Mouse (Mus musculus): ENCODE measurements around the gene Dpp7. TPM values are rescaled to one million over a fixed set of nuclear protein-coding genes. Genes with fewer than 3 reads are reported as not detected.

The Dpp7 gene
- total RNA-seq, 2 experiments from 2014 or later = 5.9 to 7.0 TPM

DNA sequence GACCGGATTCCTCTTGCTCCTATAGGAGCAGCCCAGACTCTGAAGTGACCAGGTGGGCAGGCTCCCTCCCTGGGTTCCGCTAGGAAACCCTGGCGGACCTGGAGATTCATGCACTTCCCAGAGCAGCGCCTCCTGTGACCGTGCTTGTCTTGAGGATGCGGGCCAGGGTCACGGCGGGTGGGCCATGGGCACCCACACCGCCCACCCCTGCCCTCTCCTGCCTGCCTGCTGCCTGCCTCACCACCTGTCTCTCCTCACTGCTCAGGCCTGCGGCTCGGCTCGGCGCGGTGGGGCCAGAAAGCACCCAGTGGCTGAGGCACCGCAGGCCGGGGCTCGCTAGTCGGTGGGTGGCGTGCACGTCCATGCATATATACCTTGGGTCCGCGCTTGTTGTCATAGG is 45.2 kb downstream of the Dpp7 start:
- no peak for DNase-seq

DNA sequence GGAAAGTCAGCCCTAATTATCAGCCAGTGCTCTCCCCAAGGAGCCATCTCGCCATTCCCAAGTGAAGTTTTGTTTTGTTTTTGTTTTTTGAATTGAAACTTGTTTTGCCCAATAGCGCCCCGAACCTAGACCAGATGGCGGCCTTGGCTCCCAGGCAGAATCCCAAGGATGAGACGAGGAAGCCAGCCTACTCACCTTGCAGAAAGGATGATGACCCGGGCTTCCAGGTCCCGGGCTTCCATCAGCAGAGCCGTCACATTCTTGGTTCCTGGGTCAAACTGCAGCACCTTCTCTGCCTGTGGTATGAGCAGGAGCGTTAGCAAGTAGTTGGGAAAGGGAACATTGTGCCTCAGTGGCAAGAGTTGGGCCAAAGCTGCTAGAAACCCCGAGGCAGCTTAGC is 46.0 kb downstream of the Dpp7 start:
- DNase-seq = no peak

- no peak for DNase-seq
Observed at GRCm38 (mm10) chr2:25305587-25306359, 50.4 kb downstream of the Dpp7 start.

DNA sequence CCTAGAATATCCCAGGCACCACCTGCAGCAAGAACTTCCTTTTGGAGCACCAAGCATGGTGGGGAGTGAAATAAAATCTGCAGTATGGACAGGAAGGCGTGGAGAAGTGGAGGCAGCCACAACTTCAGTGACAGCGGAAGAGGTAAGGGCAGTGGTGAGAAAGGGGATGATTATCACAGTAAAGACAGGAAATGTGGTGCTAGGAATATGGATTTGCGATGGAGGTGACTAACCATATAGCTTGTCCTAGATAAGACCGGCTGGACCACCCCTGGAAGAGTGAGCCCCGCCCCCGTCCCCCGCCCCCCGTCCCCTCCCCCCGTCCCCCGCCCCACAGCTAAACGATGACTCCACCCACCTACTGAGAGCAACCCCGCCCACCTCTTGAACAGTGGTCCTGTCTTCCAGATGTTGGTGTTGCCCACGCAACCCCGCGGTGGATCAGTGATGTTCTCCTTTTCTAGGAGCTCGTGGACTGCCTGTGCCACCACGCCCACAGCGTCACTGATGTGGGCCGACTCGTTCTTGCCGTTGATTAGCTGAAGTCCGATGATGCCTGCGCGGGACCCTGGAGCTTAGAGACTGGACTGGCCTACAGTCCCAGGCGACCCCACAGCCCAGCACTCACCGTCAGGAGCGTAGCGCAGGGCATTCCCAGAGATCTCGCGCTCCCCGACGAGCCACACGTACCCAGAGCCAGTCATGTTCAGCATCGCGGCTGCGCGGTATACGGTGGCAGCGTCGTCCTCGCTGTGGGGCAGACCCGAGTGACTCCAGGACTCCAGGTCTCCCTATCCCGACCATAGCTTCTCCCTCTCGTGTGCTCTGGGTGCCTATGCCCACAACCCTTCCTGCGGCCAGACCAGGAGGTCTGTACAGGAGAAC is 51.3 kb downstream of the Dpp7 start:
- peak in 1 of 2 experiments; percentile 5 for DNase-seq

DNA sequence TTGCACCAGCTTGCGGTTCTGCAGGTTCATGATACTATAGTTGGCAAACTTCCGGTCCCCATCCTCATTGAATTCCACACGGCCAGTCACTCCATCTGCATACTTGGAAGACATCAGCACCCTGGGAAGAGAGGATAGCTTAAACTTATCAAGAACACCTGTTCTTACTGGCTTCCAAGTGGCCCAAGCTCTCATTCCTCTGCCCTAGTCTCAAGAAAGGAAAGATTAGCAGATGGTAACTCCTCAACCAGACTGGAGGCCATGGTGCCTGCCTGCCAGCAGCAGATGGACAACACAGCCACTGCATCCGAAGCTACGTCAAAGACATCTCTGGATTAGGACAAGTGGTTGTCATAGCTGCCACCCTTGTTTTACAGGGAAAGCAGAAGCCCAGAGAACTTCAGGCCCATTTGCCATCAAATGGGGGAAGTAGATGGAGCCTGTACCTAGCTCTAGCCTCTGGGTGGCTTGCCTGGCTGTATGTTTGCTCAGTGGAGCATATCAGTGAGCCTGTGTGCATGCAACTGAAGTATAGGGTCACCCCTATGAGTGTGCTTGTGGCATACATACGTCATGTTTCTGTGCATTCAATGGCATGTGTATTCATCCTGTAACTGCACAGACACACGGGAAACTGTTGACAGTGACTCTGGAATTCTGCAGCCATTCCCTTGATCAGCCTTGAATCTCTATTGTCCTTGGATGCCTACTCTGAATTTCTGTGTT is 52.1 kb downstream of the Dpp7 start:
- no peak for DNase-seq

DNA sequence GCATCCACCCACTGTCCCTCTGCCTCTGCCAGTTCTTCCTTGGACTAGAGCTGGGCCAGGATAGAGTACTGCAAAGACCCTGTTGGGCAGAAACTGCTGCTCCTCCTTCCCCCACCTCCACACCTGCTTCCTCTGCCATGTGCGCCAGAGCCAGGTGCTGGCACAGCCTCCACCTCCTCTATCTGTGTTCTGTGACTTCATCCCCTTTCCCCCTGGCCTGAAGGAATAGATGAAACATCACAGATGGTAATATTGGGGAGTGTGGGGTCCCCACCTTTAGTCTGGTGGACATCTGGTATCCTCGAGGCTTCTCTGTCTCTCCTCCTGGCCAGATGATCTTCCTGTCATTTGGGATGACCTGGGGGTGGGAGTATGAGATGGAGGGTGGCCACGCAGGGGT is 52.7 kb downstream of the Dpp7 start:
- DNase-seq = no peak

Other genes starting within 250 kb of the Dpp7 start
- 1 to 10 TPM; 6.9 to 8.3 TPM for gene Nrarp, start 175.6 kb downstream of the Dpp7 start, total RNA-seq (2021)
- gene Tor4a, start 159.5 kb downstream of the Dpp7 start, total RNA-seq (2021) = 1 to 10 TPM; 4.0 to 4.6 TPM
- 10 to 100 TPM; 40.8 to 45.8 TPM for gene Nelfb, start 144.9 kb downstream of the Dpp7 start, total RNA-seq (2021)
- not detected for gene Stpg3, start 141.7 kb downstream of the Dpp7 start, total RNA-seq (2021)
- gene Fam166a, start 137.6 kb downstream of the Dpp7 start, total RNA-seq (2021) = not detected
- 100 to 1,000 TPM; 289 to 308 TPM for gene Tubb4b, start 131.7 kb downstream of the Dpp7 start, total RNA-seq (2021)
- gene Slc34a3, start 122.0 kb downstream of the Dpp7 start, total RNA-seq (2021) = not detected
- not detected for gene Rnf224, start 119.6 kb downstream of the Dpp7 start, total RNA-seq (2021)
- 1 to 10 TPM; 1.5 to 1.7 TPM for gene Rnf208, start 114.1 kb downstream of the Dpp7 start, total RNA-seq (2021)
- gene Cysrt1, start 113.9 kb downstream of the Dpp7 start, total RNA-seq (2021) = not detected
- gene AL732309.1, start 109.5 kb downstream of the Dpp7 start, total RNA-seq (2021) = 1 to 10 TPM; 1.9 to 2.4 TPM
- 10 to 100 TPM; 14.8 to 15.2 TPM for gene Tmem203, start 100.9 kb downstream of the Dpp7 start, total RNA-seq (2021)
- gene Tprn, start 93.7 kb downstream of the Dpp7 start, total RNA-seq (2021) = 1 to 10 TPM; 7.4 to 7.7 TPM
- gene Ssna1, start 83.9 kb downstream of the Dpp7 start, total RNA-seq (2021) = 10 to 100 TPM; 38.2 to 42.6 TPM
- gene Anapc2, start 83.9 kb downstream of the Dpp7 start, total RNA-seq (2021) = 10 to 100 TPM; 35.3 to 38.8 TPM
- gene Tmem210, start 68.2 kb downstream of the Dpp7 start, total RNA-seq (2021) = not detected
- under 1 TPM in 1 of 2 experiments, not detected in 1; 0.23 TPM for gene Lrrc26, start 66.4 kb downstream of the Dpp7 start, total RNA-seq (2021)
- not detected for gene Grin1, start 37.2 kb downstream of the Dpp7 start, total RNA-seq (2021)
- 10 to 100 TPM; 20.8 to 23.6 TPM for gene Man1b1, start 24.0 kb downstream of the Dpp7 start, total RNA-seq (2021)
- 10 to 100 TPM; 10.3 to 11.8 TPM for gene Uap1l1, start 9.3 kb upstream of the Dpp7 start, total RNA-seq (2021)
- gene Sapcd2, start 16.0 kb upstream of the Dpp7 start, total RNA-seq (2021) = not detected
- 10 to 100 TPM; 13.7 to 14.5 TPM for gene Entpd2, start 39.5 kb upstream of the Dpp7 start, total RNA-seq (2021)
- gene Npdc1, start 43.0 kb upstream of the Dpp7 start, total RNA-seq (2021) = 10 to 100 TPM; 25.7 to 27.9 TPM
- 1 to 10 TPM in 1 of 2 experiments, not detected in 1; 1.1 TPM for gene Fut7, start 66.9 kb upstream of the Dpp7 start, total RNA-seq (2021)
- gene Abca2, start 72.3 kb upstream of the Dpp7 start, total RNA-seq (2021) = 10 to 100 TPM; 41.4 to 43.2 TPM
- 1 to 10 TPM in 1 of 2 experiments, under 1 TPM in 1; 0.82 to 1.7 TPM for gene Clic3, start 100.5 kb upstream of the Dpp7 start, total RNA-seq (2021)
- gene Paxx, start 104.7 kb upstream of the Dpp7 start, total RNA-seq (2021) = 10 to 100 TPM; 22.6 to 28.7 TPM
- 100 to 1,000 TPM; 450 to 656 TPM for gene Ptgds, start 113.7 kb upstream of the Dpp7 start, total RNA-seq (2021)
- not detected for gene Lcn12, start 137.6 kb upstream of the Dpp7 start, total RNA-seq (2021)
- 10 to 100 TPM; 82.0 to 93.6 TPM for gene Fbxw5, start 144.4 kb upstream of the Dpp7 start, total RNA-seq (2021)
- 1 to 10 TPM; 1.1 to 2.3 TPM for gene C8g, start 145.4 kb upstream of the Dpp7 start, total RNA-seq (2021)
- 10 to 100 TPM; 15.7 to 17.6 TPM for gene Traf2, start 190.6 kb upstream of the Dpp7 start, total RNA-seq (2021)
- 100 to 1,000 TPM; 223 to 241 TPM for gene Edf1, start 201.5 kb upstream of the Dpp7 start, total RNA-seq (2021)
- 1 to 10 TPM in 1 of 2 experiments, under 1 TPM in 1; 0.55 to 1.4 TPM for gene Mamdc4, start 218.5 kb upstream of the Dpp7 start, total RNA-seq (2021)
- gene Phpt1, start 218.9 kb upstream of the Dpp7 start, total RNA-seq (2021) = 10 to 100 TPM; 55.9 to 72.5 TPM
- under 1 TPM; 0.10 to 0.46 TPM for gene Ajm1, start 225.4 kb upstream of the Dpp7 start, total RNA-seq (2021)